Mouse (Mus musculus) adrenal gland, postnatal 4 days (tissue): ENCODE measurements around the gene Coro2a. TPM values are rescaled to one million over a fixed set of nuclear protein-coding genes. Genes with fewer than 3 reads are reported as not detected.
"Not testable (repeated sequence)": the region's sequence is repeated elsewhere in the genome, so short reads cannot be mapped to it uniquely, and the experiment has no call there.

ENCODE experiments used
- DNase-seq, 2 experiments: peaks; one replicate each; pipeline ENCODE4 v3.0.0; 2021 to 2022; ENCODE audit warnings: low spot score in 2 of 2, mixed read lengths in 2 of 2
- long read RNA-seq, 2 experiments: library from polyadenylated mRNA; stranded (forward); transcript quantifications; one replicate each; pipeline ENCODE4 v2.0.0; 2021
- total RNA-seq, 2 experiments: library from RNA; stranded (reverse); gene quantifications; 2 replicates each; pipeline ENCODE4 v1.2.3; 2021

Gene Coro2a
- total RNA-seq = 1 to 10 TPM; 5.1 to 7.0 TPM
- long read RNA-seq, experiment 1, full-length matches to known transcripts = 1 of 3 reads
- long read RNA-seq, experiment 1, partial matches to known transcripts = 0 of 3 reads
- long read RNA-seq, experiment 1, other reads (novel, unspliced or antisense) = 2 of 3 reads
- long read RNA-seq, experiment 2, full-length matches to known transcripts = 1 of 5 reads
- long read RNA-seq, experiment 2, partial matches to known transcripts = 1 of 5 reads
- long read RNA-seq, experiment 2, other reads (novel, unspliced or antisense) = 3 of 5 reads

DNA sequence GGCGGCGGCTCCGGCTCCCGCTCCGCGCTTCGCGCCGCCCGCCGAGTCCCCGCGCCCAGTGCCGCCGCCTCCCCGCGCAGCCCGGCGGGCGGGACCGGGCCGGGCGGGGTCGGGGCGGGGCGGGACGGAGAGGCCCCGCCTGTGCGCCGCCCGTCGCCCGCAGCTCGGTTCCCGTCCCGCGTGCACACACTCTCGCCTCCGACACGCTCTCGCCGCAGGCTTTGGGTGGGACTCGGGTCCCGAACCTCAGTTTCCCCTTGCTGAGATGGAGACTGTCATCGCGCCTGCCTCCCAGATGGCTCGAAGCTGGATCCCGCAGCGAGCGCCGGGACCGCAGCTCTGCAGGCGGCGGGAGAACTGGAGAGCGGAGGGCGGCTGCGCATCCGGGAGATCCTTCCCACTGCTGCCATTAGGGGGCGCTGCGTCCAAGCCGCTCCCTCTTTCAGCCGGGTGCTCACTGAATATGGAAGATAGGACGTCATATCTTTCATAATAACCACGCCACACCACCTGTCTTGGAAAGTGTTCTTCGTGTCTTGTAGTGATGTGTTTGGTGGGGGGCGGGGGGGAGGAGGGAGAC, at the start of gene Coro2a:
TSS of gene Coro2a (minus strand) at position 359 of the 580 bp plus-strand sequence.
- peak; percentile 71 to 74 for DNase-seq

DNA sequence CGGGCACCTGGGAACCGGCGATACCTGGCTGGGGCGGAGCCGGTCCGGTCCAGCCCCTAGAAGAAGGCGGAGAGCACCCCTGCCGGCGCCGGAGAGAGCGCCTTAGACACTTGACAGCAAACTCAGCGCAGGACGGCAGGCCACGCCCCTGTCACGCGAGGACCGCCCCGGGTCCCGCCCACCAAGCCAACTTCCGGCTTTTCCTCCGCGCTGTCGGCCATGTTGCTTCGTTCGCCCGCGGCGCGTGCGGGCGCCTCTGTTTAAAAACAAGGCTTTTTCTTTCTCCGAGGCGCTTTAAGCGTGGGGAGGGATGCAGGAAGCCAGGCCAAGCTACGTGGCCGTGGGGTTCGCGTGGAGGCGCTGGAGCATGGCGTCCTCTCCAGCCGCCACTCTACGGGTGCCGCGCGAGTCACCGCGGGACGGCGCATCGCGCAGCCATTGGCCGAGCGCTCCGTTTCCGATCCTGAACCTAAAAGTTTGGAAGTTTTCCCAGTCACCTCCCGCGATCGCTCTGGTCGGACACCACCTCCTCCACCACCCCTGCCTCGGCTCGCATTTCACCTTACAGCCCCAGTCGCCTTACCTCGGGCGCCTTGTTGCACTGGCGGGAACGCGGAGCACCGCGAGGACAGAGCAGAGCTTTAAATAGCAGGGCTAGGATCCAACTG, 48.2 kb upstream of the Coro2a start, which contains the start of gene Tbc1d2:
TSS of gene Tbc1d2 (minus strand) at position 124 of the 668 bp plus-strand sequence.
- peak; percentile 81 to 83 for DNase-seq

DNA sequence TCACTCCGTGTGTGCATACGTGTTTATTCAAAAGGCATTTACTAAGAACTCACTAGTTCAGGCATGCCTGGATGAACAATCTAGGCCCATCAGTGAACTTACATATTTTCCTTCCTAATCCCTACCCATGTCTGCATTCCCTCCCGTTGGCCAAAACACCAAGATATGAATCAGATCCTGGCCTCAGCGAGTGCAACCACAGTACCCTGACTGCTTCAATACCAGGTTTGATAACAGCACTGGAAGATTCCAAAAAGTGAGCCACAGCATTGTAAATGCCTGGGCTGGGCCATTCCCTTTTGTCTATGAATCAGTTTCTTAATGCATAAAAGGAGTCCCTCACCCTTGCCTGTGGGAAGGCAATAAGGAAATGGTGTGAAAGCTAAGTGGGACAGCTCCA, 47.2 kb upstream of the Coro2a start:
- DNase-seq = no peak

DNA sequence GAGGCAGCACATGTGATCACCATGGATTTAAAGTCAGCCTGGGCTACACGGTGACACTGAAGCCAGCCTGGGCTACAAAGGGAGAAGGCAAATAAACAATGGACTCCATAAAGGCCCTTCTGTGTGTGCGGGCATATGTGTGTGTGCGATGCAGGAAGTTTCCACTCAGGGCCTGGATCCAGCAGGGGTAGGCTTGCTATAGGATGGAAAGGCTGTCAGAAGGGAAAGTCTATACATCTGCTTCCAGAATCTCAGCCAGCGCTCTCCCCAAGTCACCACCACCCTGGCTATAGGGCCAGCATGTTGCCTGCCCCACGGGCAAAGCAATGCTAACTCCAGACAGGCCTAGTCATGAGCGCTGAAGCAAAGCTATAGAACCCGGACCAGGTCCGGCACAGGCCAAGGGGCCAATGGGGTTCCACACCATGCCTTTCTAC, 41.7 kb upstream of the Coro2a start:
- DNase-seq = no peak

DNA sequence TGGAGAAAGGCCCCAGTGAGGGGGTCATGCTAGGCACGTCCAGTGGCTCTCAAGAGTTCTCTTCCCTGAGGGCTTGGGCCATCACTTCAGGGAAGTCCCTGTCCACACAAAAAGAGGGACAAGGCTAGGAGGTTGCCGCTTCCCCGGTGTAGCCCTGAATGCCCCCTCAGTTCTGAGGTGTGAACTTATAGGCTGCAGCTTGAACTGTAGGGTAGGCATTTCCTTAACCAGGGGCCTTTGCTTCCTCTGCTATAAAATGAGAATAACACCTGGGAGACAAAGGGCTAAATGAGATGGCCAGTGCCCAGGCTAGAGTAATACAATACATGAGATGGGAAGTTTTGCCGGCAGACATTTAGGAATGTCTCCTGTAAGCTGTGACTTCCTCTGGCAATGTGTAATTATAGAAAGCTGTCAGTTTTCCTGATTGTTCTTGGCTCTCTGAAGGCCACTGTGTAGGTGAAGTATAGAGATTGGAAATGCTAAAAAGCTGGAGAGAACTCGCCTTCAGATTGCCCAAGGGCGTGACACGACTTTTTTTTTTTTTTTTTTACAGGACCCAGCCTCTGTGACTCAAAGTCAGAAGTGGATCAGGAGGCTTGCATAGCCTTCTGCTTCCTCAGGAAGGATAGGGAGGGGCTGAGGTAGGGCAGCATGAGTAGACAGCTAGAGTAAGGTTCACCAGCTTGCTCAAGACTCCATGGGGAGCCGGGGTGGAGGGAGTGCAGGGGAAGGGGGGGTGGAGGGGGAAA, 41.1 kb upstream of the Coro2a start:
- DNase-seq = no peak

DNA sequence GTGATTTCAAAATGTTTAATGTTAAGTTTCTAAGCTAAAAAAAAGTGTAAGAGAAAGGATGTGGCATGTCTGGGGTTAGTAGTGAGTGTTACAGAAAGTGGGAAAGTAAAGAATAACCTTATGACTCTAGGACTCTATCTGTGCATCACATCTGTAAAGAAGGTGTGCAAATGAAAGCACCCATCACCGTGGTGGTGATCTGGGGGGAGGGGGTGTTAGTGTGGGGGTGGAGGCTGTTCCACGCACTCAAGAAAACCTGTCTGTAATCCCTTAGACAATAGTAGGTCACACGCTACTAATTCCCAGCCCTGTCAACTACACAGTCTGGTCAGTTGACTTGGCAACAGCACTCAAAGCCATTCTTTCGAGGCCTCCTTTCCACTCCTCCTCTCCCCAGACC, 39.3 kb upstream of the Coro2a start:
- no peak for DNase-seq

DNA sequence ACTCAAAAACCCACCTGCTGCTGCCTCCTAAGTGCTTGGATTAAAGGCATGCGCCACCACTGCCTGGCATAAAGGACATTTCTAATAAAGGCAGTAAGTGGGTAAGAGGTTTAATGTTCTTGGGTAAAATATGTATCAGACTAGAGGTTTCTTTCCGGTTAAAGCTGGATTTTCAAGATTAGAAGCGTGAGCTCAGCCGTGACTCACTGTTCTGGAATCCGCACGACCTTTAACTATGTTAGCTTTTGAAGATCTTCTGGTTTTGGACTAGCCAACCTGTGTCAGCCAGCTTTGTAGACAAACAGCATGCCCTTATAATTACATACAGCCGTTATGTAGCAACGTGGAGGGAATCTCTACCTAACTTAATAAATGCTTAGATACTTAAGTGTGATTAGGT, 37.9 kb upstream of the Coro2a start:
- no peak for DNase-seq

DNA sequence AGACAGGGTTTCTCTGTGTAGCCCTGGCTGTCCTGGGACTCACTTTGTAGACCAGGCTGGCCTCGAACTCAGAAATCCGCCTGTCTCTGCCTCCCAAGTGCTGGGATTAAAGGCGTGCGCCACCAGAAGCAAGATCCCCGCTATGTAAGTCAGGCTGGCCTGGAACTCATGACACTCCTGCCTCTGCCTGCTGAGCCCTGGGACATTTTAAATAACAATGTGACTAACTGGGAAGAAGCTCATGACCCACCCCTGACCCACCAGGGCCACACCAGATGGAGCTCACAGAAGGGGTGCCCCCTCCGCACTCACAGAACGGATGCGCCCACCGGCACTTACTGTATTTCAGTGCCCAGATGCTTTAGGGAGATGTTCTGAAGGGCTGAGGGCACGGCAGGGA, 35.2 kb upstream of the Coro2a start:
- not testable (repeated sequence) for DNase-seq

DNA sequence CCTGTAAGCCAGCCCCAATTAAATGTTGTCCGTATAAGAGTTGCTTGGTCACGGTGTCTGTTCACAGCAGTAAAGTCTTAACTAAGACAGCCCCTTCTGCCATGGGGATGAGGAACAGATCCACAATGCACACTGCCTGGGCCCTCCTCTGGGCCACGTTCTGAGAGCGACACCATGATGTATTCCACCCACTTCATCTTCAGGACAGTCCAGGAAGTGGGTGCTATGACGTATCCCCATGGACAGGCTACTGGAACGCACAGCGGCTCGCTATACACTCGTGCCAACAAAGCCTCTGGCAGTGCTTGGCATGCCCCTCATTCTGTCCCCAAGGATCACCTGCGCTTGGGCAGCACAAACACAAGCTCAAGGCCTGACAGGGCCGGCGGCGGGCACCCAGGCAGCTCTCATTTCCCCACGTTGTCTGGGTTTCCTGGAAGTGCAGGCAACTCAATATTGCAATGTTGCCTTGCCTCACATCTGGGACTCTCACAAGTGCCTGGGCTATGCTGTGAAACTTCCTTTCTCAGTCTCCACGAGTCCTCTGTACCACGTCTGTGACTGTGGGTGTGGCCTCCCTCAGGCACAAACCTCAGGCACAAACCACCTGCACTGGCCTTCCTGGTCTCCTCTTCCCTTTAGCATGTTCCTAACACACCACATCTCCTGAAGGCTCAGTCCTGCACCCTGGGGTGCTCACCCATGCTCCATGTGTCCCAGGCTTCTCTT, 33.9 kb upstream of the Coro2a start:
- no peak for DNase-seq

DNA sequence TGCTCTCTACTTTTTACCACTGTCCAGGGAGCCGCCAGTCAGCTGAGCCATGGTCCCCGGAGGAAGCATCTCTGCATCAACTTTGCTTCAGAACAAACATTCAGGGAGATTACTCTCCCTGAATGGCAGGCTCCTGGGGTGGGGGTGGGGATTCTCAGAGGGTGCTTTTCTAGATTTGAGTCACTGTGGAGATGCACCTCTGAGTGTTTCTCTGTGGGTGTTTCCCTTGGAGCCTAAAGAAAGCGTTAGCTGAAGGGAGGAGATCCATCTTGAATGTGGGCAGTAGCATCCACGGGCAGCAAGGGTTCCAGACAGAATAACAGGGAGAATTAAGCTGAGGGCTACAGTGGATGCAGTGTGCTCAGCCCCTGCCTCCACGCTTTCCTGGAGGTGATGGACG, 32.9 kb upstream of the Coro2a start:
- DNase-seq = no peak

DNA sequence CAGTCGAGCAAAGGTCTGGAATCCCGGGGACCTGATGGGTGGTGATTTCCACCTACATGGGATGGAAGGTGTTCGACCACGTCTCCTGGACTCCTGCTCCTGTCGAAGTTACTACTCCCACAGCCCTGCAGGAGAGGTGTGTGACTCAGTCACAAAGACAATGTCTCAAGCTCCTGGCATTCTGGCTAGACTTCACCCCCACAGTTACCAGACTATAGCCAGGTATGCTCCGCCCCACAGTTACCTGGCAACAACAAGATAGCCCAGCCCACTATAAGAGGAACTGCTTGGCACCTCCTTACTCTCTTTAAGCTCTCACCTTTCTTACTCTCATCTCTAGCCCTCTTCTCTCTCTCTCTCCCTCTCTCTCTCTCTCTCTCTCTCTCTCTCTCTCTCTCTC, 31.6 kb upstream of the Coro2a start:
- not testable (repeated sequence) for DNase-seq

DNA sequence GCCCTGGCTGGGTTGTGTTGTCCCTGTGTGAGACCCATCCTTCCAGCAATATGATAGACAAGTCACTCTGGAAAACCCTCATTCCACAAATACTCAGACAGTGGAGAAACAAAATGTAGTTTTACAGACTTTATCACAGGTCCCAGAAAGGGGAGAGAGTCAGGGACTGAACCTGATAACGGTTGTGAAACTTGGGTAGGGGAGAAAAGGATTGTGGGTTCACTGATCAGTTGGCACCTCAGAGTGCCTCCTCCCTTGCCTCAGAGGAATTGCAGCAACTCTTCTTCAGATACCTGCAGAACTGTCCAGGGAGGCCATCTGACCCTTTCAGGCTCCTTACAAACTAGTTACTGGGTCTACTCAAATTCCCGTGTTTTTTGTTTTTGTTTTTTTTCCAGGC, 30.5 kb upstream of the Coro2a start:
- DNase-seq = no peak

DNA sequence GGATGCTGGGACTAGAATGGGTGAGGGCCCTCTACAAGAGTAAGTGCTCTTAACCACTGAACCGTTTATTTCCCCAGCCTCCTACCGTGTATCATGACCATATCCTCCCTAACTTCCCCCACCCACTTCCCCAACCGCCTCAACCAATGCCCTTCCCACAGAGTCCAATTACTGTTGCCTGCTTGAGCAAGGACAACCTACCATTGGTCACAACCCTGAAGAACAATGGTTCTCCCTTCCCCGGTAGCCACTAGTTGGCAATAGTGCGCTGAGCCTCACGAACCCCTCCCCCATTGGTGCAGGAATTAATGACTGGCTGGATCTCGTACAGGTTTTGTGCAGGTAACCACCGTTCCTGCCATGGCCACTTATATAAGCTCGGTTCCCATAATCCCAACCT, 28.4 kb upstream of the Coro2a start:
- no peak for DNase-seq

DNA sequence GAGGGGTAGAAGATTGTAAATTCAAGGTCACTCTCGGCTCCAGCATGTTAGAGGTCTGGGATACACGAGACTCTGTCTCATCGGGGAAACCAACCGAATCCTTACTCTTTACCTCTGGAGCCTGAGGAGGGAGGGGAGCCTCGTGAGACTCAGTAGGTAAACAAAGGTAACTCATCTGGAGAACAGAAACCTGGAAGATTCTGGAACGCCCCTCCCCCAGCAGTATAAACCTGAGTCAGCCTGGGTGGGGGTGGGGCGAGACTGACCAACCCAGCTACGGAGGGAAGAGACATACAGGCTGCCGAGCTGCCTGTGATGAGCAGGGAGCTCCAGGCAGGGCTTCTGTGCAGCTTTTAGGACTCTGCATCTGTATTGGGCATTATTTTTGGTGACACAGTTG, 26.9 kb upstream of the Coro2a start:
- no peak for DNase-seq

DNA sequence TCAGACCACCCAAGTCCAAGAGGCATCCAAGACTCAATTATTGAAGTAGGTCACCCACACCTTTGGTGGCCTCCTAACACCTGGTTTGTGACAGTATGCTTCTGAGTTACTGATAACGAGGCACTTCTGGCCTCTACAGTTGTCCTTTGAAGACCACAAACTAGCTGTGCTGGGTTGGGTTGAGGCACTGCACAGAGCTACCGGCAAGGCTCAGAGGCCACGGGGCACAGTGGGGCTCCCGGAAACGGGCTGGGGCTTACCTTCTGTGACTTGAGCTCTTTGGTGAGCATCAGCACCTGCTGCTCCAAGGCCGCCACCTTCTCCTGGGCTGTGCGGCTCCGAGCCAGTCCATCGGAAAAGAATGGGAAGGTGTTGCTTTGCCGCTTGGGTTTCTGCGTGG, 26.1 kb upstream of the Coro2a start:
- DNase-seq = no peak

DNA sequence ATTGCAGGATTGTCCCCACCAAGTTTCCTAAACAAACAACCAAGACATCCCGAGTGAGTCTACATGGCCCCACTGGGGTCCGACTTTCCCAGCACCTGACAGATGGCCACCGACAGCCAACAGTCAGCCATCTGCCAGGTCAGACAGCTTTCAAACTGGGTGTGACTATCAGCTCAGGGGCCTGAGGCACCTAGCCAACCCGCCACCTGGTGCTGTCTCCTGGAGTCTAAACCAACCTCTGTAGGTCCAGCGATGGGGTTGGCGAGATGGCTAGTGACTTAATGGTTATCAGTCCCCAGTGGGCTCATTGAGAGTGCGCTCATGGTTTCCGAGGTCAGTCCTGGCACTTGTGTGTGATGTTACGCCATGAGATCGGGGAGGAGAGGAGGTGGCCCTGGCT, 23.1 kb upstream of the Coro2a start:
- DNase-seq = no peak

DNA sequence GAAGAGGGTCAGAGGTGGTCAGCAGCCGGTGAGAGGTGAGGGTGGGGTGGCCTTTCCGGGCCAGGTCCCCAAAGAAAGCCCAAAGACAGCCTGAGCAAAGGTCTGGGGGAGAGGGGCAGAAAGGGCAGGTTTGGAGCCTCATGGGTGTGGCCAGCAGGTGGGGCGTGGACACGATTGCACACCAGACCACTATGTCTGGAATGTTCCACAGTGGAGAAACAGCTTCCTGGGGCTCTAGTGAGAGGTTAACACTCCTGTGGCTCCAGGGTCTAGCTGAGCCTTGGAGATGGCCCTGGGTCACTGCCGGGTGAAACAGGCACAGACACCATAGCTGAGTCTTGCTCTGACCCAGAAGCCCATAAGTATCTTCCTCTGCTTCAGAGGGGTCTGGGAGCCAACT, 21.0 kb upstream of the Coro2a start:
- DNase-seq = no peak

DNA sequence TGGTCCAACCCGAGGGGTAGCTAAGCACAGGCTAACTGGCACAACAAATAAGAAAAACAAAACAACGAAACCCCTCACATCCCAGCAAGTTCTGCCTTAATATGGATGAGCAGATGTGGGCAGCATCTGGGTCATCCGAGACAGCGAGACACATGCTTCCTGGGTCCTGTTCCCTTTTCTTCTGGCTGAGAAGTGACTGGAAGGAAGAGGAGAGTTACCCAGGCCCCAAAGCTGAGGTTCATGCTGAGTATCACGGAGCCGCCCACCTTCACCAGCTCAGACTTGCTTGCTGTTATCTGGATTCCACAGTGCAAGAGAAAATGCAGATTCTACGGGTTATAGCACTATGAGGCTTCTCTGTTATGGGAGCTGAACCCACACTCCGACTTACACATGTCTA, 18.9 kb upstream of the Coro2a start:
- no peak for DNase-seq

DNA sequence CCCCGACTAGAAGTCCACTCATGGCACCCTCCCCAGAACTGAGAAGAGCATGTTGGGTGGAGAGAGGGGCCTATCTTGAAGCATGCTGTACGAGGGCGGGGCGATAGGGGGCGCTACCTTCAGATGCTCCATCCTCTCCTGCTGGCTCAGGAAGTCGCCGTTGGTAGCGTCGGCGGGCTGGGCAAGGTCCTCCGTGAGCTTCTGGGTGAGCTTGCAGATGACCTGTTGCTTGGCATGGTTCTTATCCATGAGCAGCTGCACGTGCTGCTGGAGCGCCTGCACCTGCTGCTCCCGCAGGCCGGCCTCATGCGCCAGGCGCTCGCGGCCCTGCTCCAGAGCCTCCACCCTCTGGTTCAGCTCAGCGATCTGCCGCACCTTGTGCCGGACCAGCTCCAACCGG, 18.3 kb upstream of the Coro2a start:
- no peak for DNase-seq

DNA sequence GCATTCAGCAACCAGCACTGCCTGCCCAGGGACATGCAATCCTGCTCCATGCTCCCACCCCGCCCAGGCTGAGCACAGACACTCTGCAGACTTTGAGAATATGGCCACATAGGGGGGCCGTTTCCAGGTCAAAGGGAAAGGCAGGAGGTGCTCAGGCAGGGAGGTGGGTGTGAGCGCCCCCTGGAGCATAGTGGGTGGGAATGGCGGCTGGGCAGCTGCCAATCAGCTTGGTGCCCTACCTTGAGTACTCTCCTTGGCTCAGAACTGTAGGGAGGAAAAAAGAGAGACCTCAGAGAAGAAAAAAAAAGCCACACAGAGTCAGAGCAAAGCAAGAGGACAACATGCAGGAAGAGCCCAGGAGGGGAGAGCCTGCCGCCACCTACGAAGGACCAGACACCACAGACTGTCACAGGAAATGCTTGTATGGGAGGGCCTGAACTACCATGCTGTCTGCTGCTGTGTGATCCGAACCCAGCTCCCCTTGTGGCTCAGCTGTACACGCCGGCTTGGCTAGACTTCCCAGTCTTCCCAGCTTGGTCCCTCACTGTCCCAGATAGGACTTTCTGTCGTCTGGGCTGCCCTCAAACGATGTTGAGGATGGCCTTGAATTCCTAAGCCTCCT, 16.3 kb upstream of the Coro2a start:
- no peak for DNase-seq

DNA sequence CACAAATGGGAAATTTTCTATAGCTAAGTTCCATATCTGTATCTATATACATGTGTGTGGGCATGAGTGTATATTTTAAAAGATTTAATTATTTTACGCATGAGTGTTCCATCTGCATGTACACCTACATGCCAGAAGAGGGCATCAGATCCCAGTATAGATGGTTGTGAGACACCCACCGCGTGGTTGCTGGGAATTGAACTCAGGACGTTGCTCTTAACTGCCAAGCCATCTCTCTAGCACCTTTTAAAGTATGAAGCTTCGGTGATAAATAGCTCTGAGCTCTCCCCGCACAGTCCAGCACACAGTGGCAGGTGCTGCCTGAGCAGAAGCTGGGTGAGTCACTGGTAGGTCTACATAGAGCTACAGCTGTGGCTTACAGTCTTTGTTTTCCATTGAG, 15.4 kb upstream of the Coro2a start:
- DNase-seq = no peak
